Comparison of ENCODE assay signal across 8 mouse cellular contexts in the genomic region with DNA sequence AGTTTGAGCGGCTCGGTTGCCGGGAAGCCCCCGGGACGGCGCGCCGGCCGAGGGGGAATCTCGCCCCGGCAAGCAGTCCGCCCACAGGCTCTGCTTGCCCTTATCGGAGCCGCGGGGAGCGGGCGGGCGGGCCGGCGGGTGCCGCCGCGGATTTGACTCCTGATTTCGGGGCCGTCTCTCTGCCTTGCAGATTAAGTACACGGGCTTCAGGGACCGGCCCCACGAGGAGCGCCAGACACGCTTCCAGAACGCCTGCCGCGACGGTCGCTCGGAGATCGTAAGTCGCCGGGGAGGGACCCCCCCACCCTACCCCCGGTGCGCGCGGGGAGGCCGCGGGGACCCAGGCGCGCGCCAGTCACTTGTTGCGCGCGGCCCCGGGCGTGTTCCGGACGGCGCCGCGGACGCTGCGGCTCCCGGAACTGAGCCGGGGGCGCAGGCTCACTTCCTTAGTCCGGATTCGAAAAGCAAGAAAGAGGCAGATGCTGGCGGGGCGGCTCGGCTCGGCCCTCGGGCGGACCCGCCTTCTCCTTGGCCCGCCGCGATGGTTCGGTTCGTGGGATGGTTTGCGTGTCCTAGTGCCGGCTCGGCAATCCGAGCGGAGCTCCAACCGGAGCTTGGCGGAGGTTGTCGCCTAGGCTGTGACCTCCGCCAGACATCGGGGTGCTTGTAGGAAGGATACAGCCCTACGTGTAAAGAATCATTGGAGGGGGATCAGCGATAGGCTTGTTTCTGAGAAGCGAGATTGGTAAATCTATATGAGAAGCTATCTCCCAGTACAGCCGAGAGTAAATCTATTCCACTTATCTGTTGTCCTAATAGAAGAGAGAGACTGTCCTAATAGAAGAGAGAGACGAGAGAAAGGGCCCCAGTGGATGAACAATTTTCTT. TPM values are rescaled to one million over a fixed set of nuclear protein-coding genes. Genes with fewer than 3 reads are reported as not detected.
DNase-seq lines count a peak whose midpoint lies in the region; TF ChIP-seq lines count a peak whose summit lies in the region.

No protein-coding gene starts in this region.

- H3K4me3 ChIP-seq in ES-Bruce4 (ENCODE audit: low read depth, low read length) = peak overlapping the region; percentile 96
- H3K4me3 ChIP-seq in brown adipose tissue, adult 24 weeks (ENCODE audit: insufficient read depth, low read depth, low read length) = peak overlapping the region; percentile 67
- H3K4me3 ChIP-seq in hindbrain, embryonic 10.5 days = peak overlapping the region; percentile 75

- peaks cover 12% of the 10 kb centered on the region; the same call in 1 of the 2 replicates for H3K36me3 ChIP-seq in ES-Bruce4 (ENCODE audit: control insufficient read depth, insufficient read depth, low read length, poor library complexity, severe bottlenecking)
- H3K36me3 ChIP-seq in hindbrain, embryonic 10.5 days = peaks cover 29% of the 10 kb centered on the region

- no peak for TF ChIP-seq EP300 in ES-Bruce4 (IDR thresholded peaks at IDR 0.05; ENCODE audit: insufficient read depth, low read depth, low read length)

- H3K9ac ChIP-seq in ES-Bruce4 (ENCODE audit: low read depth, poor library complexity, severe bottlenecking) = peak overlapping the region; percentile 100

- DNase-seq in forelimb bud, embryonic 11.5 days (ENCODE audit: low read depth, low spot score) = peak; percentile 39
- peak; percentile 73 for DNase-seq in hindbrain, embryonic 10.5 days (ENCODE audit: low spot score)
- peak; percentile 45 to 57 for DNase-seq in layer of hippocampus, postnatal 14 days (ENCODE audit: low spot score in 2 of 2)
- DNase-seq in lung, postnatal 25 days (ENCODE audit: low spot score) = peak; percentile 58
- DNase-seq in retina, embryonic 14.5 days (ENCODE audit: low spot score) = peak; percentile 58
- DNase-seq in thymus, postnatal 25 days = peak; percentile 79

- H3K9me3 ChIP-seq in ES-Bruce4 (replicated peaks; ENCODE audit: control insufficient read depth, insufficient read depth, low read length, poor library complexity, severe bottlenecking) = no peaks in the 10 kb centered on the region
- H3K9me3 ChIP-seq in hindbrain, embryonic 10.5 days = no peaks in the 10 kb centered on the region

- under 1% methylated on average over 92 of the region's 92 CpGs for WGBS in hindbrain, embryonic 10.5 days

- no peaks in the 10 kb centered on the region for H3K27me3 ChIP-seq in ES-Bruce4 (ENCODE audit: control insufficient read depth, insufficient read depth, low read length, poor library complexity, severe bottlenecking)
- H3K27me3 ChIP-seq in hindbrain, embryonic 10.5 days (ENCODE audit: insufficient read depth, poor library complexity, severe bottlenecking) = no peaks in the 10 kb centered on the region

- no peak for TF ChIP-seq CTCF in ES-Bruce4 (IDR thresholded peaks at IDR 0.05; ENCODE audit: low read depth, low read length)

- no peak for TF ChIP-seq POLR2A in ES-Bruce4 (IDR thresholded peaks at IDR 0.05; ENCODE audit: insufficient read depth, low read length)

- H3K4me1 ChIP-seq in ES-Bruce4 (ENCODE audit: control insufficient read depth, insufficient read depth, low read length) = no peaks in the 10 kb centered on the region
- H3K4me1 ChIP-seq in brown adipose tissue, adult 24 weeks (ENCODE audit: control insufficient read depth, insufficient read depth, insufficient read length, low read length) = no peaks in the 10 kb centered on the region; the same call in 1 of the 2 replicates
- H3K4me1 ChIP-seq in hindbrain, embryonic 10.5 days (replicated peaks) = peaks cover 26% of the 10 kb centered on the region

- peak overlapping the region; percentile 84 for H3K27ac ChIP-seq in ES-Bruce4 (ENCODE audit: insufficient read depth, low read length)
- H3K27ac ChIP-seq in brown adipose tissue, adult 24 weeks (replicated peaks; ENCODE audit: low read depth, low read length) = peak overlapping the region; percentile 89
- H3K27ac ChIP-seq in hindbrain, embryonic 10.5 days = peak overlapping the region; percentile 99

RNA-seq across cellular contexts. Expression of gene Cbfb, which starts 0.9 kb away (rescaled TPM):
- polyA plus RNA-seq in ES-Bruce4 (2011; ENCODE audit: insufficient read depth, insufficient read length, low read depth, missing spikeins) = 77.5 and 85.5 TPM in 2 replicates
- 14.0 and 14.7 TPM in 2 replicates for polyA plus RNA-seq in brown adipose tissue, adult 24 weeks (2012; ENCODE audit: insufficient read depth, insufficient read length, missing spikeins)
- polyA plus RNA-seq in hindbrain, embryonic 10.5 days (2016; fragmentation: Nextera tagmentation; extraction: Ambion mirVana) = 42.1 and 54.9 TPM in 2 replicates
- 10 to 100 TPM; 26.1 to 27.3 TPM for total RNA-seq in layer of hippocampus, postnatal 14 days (2021)

RNA-seq across cellular contexts. Expression of gene Ces4a, which starts 39.8 kb away (rescaled TPM):
- polyA plus RNA-seq in ES-Bruce4 (2011; ENCODE audit: insufficient read depth, insufficient read length, low read depth, missing spikeins) = not detected in 2 replicates
- not detected in 2 replicates for polyA plus RNA-seq in brown adipose tissue, adult 24 weeks (2012; ENCODE audit: insufficient read depth, insufficient read length, missing spikeins)
- polyA plus RNA-seq in hindbrain, embryonic 10.5 days (2016; fragmentation: Nextera tagmentation; extraction: Ambion mirVana) = not detected in 2 replicates
- total RNA-seq in layer of hippocampus, postnatal 14 days (2021) = not detected

RNA-seq across cellular contexts. Expression of gene D230025D16Rik, which starts 53.6 kb away (rescaled TPM):
- 88.0 and 90.7 TPM in 2 replicates for polyA plus RNA-seq in ES-Bruce4 (2011; ENCODE audit: insufficient read depth, insufficient read length, low read depth, missing spikeins)
- 15.1 and 17.8 TPM in 2 replicates for polyA plus RNA-seq in brown adipose tissue, adult 24 weeks (2012; ENCODE audit: insufficient read depth, insufficient read length, missing spikeins)
- polyA plus RNA-seq in hindbrain, embryonic 10.5 days (2016; fragmentation: Nextera tagmentation; extraction: Ambion mirVana) = 27.0 and 27.1 TPM in 2 replicates
- total RNA-seq in layer of hippocampus, postnatal 14 days (2021) = 10 to 100 TPM; 29.2 to 30.9 TPM

Comparison
In these comparisons a context has a peak if more than half of its experiments do, and no peak if none do; other contexts are left out.
1. Peak in every context shown above with its lines: DNase-seq, H3K4me3 ChIP-seq and H3K27ac ChIP-seq.